Mouse (Mus musculus) liver, adult 2 months (tissue): ENCODE data around the gene Eif2a. TPM values are rescaled to one million over a fixed set of nuclear protein-coding genes. Genes with fewer than 3 reads are reported as not detected.

Source experiments
- DNase-seq: peaks from one replicate; pipeline ENCODE4 v3.0.0-alpha.2; 2011; ENCODE audit warnings: low read depth, low spot score; ENCODE audit errors: extremely low read depth
- H3K27ac ChIP-seq: fragments of 200-500 bp; replicated peaks from 2 replicates; pipeline ENCODE4 v1.5.1; 2012; ENCODE audit warnings: low read depth, mild to moderate bottlenecking, control low read depth, inconsistent platforms, low read length; ENCODE audit not compliant: insufficient read depth
- H3K27me3 ChIP-seq: fragments of 200-500 bp; 2 replicates; pipeline ENCODE4 v1.6.1; 2012; ENCODE audit warnings: mild to moderate bottlenecking, moderate library complexity, low read length, inconsistent platforms; ENCODE audit not compliant: control insufficient read depth, insufficient read depth
- H3K36me3 ChIP-seq: fragments of 200-500 bp; 2 replicates; pipeline ENCODE4 v1.6.1; 2012; ENCODE audit warnings: low read length, inconsistent platforms; ENCODE audit not compliant: control insufficient read depth, insufficient read depth
- H3K4me1 ChIP-seq: fragments of 200-500 bp; 2 replicates; pipeline ENCODE4 v1.6.1; 2011; ENCODE audit warnings: low read length; ENCODE audit not compliant: control insufficient read depth, insufficient read depth
- H3K4me3 ChIP-seq: fragments of 200-500 bp; 2 replicates; pipeline ENCODE4 v1.5.1; 2011; ENCODE audit warnings: low read depth, mild to moderate bottlenecking, control low read depth, low read length, moderate library complexity; ENCODE audit not compliant: insufficient read depth
- H3K79me2 ChIP-seq: fragments of 200-500 bp; 2 replicates; pipeline ENCODE4 v1.6.1; 2012; ENCODE audit warnings: inconsistent platforms, mild to moderate bottlenecking, low read length, moderate library complexity; ENCODE audit not compliant: control insufficient read depth, insufficient read depth
- H3K9ac ChIP-seq: fragments of 200-500 bp; 2 replicates; pipeline ENCODE4 v1.6.1; 2012; ENCODE audit warnings: low read depth, mild to moderate bottlenecking, control low read depth, inconsistent platforms, low read length
- CTCF ChIP-seq: fragments of 200-500 bp; IDR thresholded peaks from 2 replicates; pipeline ENCODE4 v1.5.1; 2011; ENCODE audit warnings: low read depth, low read length, control low read depth
- POLR2A ChIP-seq: fragments of 200-500 bp; IDR thresholded peaks from 2 replicates; pipeline ENCODE4 v1.6.1; 2011; ENCODE audit warnings: low read length, control low read depth; ENCODE audit not compliant: insufficient read depth; ENCODE audit errors: extremely low read depth
- WGBS: fragments of 180-500 bp; shearing (Covaris S2); methylation state at CpG from one replicate; pipeline ENCODE4 v1.1.7; 2018; 5-methylcytosine and 5-hydroxymethylcytosine counted together
- polyA plus RNA-seq: library from polyadenylated mRNA; depleted of rRNA; stranded (reverse); fragments of >200 nt; gene quantifications from 2 replicates; pipeline ENCODE4 v1.2.3, GENCODE M21; 2012
- total RNA-seq: library from RNA; depleted of rRNA; stranded (reverse); fragments of >200 nt; gene quantifications from 2 replicates; pipeline ENCODE4 v1.2.3, GENCODE M21; 2014

Eif2a gene
- total and polyA plus RNA-seq, 2 experiments, result 5.7 to 66.7 TPM

DNA sequence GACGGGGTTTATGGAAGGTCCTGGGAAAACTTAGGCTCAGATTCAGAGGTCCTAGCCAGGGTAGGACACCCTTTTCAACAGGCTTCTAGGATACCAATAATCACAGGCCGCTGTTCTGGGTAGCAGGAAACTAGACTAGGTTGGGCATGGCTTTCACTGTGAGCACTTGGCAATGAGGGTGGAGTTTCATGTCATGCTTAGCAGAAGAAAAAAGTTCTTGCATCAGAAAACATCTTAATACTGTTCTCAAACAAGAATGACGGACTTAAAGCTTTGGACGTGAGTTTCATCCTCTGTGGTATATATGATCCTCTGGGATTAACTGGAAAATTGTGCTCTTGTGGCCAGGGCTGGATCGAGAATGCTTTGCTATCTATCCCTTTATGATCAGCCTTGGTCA is 7.8 kb upstream of the Eif2a start:
- Histone ChIP-seq H3K27me3 (no peaks in the 10 kb centered on the region), H3K27ac (no peak overlapping the region), H3K9ac (no peak overlapping the region), H3K4me1 (no peaks in the 10 kb centered on the region; the same call in none of the 2 replicates), H3K79me2 (no peaks in the 10 kb centered on the region), H3K4me3 (no peak overlapping the region), H3K36me3 (peaks cover 15% of the 10 kb centered on the region)
- DNase-seq, result no peak
- WGBS, result 91% methylated on average over 5 of the region's 5 CpGs
- TF ChIP-seq CTCF (no peak), POLR2A (no peak)

DNA sequence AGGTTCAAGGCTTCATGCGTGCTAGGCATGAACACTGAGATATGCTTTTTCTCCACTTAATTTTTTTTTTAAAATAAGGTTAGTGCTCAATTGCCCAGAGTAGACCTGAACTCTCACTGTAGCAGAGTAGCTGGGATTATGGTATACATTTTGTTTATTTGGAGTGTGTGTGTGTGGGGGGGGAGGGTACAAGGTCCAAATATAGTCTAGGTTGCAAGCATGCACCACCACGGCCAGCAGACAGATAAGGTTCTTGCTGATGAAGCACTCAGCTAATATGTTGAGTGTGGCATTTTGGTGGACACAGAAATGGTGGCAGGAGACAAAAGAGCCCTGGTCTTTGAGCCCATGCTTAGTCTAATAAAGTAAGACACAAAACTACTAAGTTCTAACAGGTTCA is 6.7 kb upstream of the Eif2a start:
- H3K27ac ChIP-seq, result no peak overlapping the region
- WGBS, result 70% methylated on average over 2 of the region's 2 CpGs
- no peak overlapping the region for H3K9ac ChIP-seq
- DNase-seq, result no peak
- peaks cover 3% of the 10 kb centered on the region for H3K4me1 ChIP-seq
- no peak overlapping the region for H3K4me3 ChIP-seq
- no peak for TF ChIP-seq CTCF
- no peak for TF ChIP-seq POLR2A
- H3K36me3 ChIP-seq, result peaks cover 26% of the 10 kb centered on the region
- no peaks in the 10 kb centered on the region for H3K27me3 ChIP-seq
- H3K79me2 ChIP-seq, result no peaks in the 10 kb centered on the region; the same call in 1 of the 2 replicates

DNA sequence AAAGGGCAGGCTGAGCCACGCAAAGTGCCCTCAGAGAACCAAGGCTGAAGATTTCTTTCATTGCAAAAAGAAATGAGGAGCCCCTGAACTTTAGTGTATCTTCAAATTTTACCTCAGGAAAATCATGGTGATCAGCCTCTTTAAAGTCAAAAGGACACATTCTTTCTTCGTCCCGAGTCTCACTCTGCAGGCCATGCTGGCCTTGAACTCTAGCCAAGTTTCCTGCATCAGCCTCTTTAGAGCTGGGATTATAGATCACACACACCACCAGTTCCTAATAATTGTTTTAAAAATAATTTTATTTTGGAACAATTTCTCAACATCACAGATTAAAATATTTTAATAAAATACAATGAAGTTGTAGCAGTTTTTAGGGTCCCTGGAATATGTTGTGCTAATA is 6.1 kb upstream of the Eif2a start:
- Histone ChIP-seq H3K4me3 (no peak overlapping the region), H3K9ac (no peak overlapping the region), H3K27me3 (no peaks in the 10 kb centered on the region), H3K27ac (no peak overlapping the region), H3K4me1 (peaks cover 4% of the 10 kb centered on the region), H3K36me3 (peaks cover 26% of the 10 kb centered on the region), H3K79me2 (no peaks in the 10 kb centered on the region; the same call in 1 of the 2 replicates)
- 28% methylated on average over 3 of the region's 3 CpGs for WGBS
- TF ChIP-seq POLR2A (no peak), CTCF (no peak)
- peak; percentile 38 for DNase-seq

DNA sequence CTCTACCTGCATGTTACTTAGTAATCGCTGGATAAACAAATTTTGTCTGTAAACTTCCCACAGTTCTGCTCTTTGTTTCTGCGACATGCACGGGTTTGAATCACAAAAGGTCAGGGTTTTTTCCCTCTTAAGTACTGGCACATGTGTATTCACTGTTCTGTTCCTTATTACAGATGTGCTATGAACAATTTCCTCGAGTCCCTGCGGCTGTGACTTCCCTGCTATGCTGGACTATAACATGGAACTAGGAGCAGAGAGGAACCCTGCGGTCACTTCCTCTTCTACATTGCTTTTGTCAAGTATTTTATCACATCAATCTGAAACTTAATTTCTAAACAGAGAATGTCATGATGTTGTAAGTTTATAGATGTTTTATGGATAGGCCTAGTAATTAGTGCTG is 5.3 kb upstream of the Eif2a start:
- no peak overlapping the region for H3K27ac ChIP-seq
- TF ChIP-seq POLR2A, result no peak
- TF ChIP-seq CTCF, result no peak
- peaks cover 5% of the 10 kb centered on the region; the same call in 1 of the 2 replicates for H3K79me2 ChIP-seq
- peak; percentile 40 for DNase-seq
- H3K4me3 ChIP-seq, result no peak overlapping the region
- H3K4me1 ChIP-seq, result peaks cover 4% of the 10 kb centered on the region
- no peak overlapping the region for H3K9ac ChIP-seq
- peaks cover 26% of the 10 kb centered on the region for H3K36me3 ChIP-seq
- WGBS, result 53% methylated on average over 6 of the region's 6 CpGs
- no peaks in the 10 kb centered on the region for H3K27me3 ChIP-seq

DNA sequence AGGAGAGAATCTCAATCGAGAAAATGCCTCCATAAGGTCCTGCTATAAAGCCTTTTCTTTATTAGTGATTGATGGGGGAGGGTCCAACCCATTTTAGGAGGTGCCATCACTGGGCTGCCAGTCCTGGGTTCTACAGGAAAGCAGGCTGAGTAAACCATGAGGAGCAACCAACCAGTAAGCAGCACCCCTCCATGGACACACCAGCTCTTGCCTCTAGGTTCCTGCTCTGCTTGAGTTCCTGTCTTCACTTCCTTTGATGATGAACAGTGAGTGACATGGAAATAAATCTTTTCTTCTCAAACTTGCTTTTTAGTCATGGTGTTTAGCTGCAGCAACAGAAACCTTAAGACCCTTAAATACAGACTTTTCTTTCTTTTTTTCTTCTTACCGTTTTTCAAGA is 4.3 kb upstream of the Eif2a start:
- H3K4me3 ChIP-seq, result no peak overlapping the region
- H3K27me3 ChIP-seq, result no peaks in the 10 kb centered on the region
- no peak overlapping the region for H3K9ac ChIP-seq
- TF ChIP-seq CTCF (no peak), POLR2A (no peak)
- H3K36me3 ChIP-seq, result peaks cover 26% of the 10 kb centered on the region
- DNase-seq, result no peak
- H3K27ac ChIP-seq, result no peak overlapping the region
- H3K4me1 ChIP-seq, result peaks cover 4% of the 10 kb centered on the region
- peaks cover 7% of the 10 kb centered on the region; the same call in 1 of the 2 replicates for H3K79me2 ChIP-seq
- 84% methylated on average over 2 of the region's 2 CpGs for WGBS

DNA sequence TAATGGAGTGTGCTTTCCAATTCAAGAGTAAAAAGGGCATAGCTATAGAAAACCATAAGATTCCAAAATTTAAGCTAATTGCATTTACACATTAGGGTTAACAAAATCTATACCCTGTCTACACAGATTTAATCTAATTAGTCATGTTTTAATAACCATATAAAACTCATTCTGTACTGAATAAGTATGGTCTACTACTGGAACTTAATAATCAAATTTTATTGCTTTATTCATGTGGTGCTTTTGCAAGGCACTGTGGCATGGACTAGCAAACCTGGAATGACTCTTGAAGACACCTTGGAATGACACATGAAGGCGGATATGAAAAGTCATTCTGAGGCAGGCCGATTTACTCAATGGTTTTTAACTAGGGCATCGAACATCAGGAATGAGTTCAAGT is 2.2 kb upstream of the Eif2a start:
- Histone ChIP-seq H3K36me3 (peaks cover 26% of the 10 kb centered on the region), H3K4me1 (peaks cover 4% of the 10 kb centered on the region), H3K79me2 (peaks cover 8% of the 10 kb centered on the region; the same call in 1 of the 2 replicates), H3K4me3 (no peak overlapping the region), H3K27me3 (no peaks in the 10 kb centered on the region), H3K27ac (no peak overlapping the region), H3K9ac (no peak overlapping the region)
- DNase-seq, result no peak
- TF ChIP-seq CTCF (no peak), POLR2A (no peak)
- 51% methylated on average over 3 of the region's 3 CpGs for WGBS
